Mouse (Mus musculus): Measurements from ENCODE around the gene St5. TPM values are rescaled to one million over a fixed set of nuclear protein-coding genes. Genes with fewer than 3 reads are reported as not detected.

The St5 gene
- polyA plus RNA-seq, 1 experiment from 2014 or later, result 45.7 TPM

DNA sequence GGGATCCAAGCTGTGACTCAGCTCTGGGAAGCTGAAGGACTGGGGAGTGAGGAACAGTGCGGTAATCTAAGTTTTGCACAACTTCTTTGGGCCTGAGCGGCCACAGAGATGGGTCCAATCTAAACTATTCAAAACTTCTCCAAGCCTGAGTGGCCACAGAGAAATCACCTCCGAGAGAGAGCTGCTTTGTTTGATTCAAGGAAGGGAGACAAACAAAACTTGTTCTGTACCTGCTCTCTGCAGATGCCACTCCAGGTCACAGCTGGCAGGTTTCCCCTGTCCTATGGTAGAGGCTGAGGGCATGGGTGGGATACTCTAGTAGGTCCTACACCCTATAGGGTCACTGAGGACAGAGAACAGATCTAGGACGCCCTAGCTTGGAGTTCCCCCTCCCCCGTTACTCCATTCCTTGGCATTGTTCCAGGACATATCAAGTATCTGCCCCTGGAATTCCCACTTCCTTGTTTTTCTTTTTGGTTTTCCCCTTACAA, 89.8 kb downstream of the St5 start:
- DNase-seq (ENCODE audit: low spot score) (peak; percentile 69), ATAC-seq (ENCODE audit: low read depth) (no peak)
- H3K27ac ChIP-seq (replicated peaks; ENCODE audit: low read depth, low read length), result peak overlapping the region; percentile 44; the same call in 1 of the 2 replicates
- WGBS, result 47% methylated on average over 5 of the region's 5 CpGs
- H3K4me1 ChIP-seq (ENCODE audit: control insufficient read depth, insufficient read depth, low read length), result peaks cover 37% of the 10 kb centered on the region
- H3K9me3 ChIP-seq (ENCODE audit: control insufficient read depth, low read length), result no peaks in the 10 kb centered on the region
- H3K4me2 ChIP-seq (ENCODE audit: low read depth, low read length), result peak overlapping the region; percentile 13; the same call in 1 of the 2 replicates
- H3K36me3 ChIP-seq (ENCODE audit: control insufficient read depth, insufficient read depth, low read length), result no peaks in the 10 kb centered on the region
- H3K9ac ChIP-seq (ENCODE audit: low read depth, low read length), result no peak overlapping the region
- H3K27me3 ChIP-seq (replicated peaks; ENCODE audit: control insufficient read depth, insufficient read depth, low read length), result no peaks in the 10 kb centered on the region
- no peak overlapping the region for H3K4me3 ChIP-seq (ENCODE audit: low read depth, low read length)

DNA sequence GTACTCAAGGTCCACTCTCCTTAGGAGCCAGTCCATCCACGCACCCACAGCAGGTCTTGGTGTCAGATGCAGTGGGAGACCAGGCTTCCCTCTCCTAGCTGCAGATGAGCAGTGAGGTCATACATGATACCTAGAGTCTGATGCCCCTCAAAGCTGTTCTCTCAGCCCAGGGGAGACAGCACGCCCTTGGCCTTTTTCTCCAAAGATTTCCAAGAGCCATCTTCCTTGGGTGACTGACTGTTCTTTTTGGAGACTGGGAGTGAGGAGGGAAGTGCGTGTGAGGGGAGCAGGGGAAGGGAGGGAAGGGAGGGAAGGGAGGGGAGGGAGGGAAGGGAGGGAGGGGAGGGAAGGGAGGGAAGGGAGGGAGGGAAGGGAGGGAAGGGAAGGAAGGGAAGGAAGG, 90.4 kb downstream of the St5 start:
- Histone ChIP-seq H3K36me3 (ENCODE audit: control insufficient read depth, insufficient read depth, low read length) (no peaks in the 10 kb centered on the region), H3K4me1 (ENCODE audit: control insufficient read depth, insufficient read depth, low read length) (peaks cover 37% of the 10 kb centered on the region), H3K4me3 (ENCODE audit: low read depth, low read length) (no peak overlapping the region), H3K27ac (replicated peaks; ENCODE audit: low read depth, low read length) (peak overlapping the region; percentile 52), H3K9me3 (ENCODE audit: control insufficient read depth, low read length) (no peaks in the 10 kb centered on the region), H3K9ac (ENCODE audit: low read depth, low read length) (no peak overlapping the region), H3K4me2 (ENCODE audit: low read depth, low read length) (no peak overlapping the region), H3K27me3 (replicated peaks; ENCODE audit: control insufficient read depth, insufficient read depth, low read length) (no peaks in the 10 kb centered on the region)
- WGBS, result 95% methylated on average over 2 of the region's 3 CpGs
- no peak for ATAC-seq (ENCODE audit: low read depth)
- DNase-seq (ENCODE audit: low spot score), result no peak

DNA sequence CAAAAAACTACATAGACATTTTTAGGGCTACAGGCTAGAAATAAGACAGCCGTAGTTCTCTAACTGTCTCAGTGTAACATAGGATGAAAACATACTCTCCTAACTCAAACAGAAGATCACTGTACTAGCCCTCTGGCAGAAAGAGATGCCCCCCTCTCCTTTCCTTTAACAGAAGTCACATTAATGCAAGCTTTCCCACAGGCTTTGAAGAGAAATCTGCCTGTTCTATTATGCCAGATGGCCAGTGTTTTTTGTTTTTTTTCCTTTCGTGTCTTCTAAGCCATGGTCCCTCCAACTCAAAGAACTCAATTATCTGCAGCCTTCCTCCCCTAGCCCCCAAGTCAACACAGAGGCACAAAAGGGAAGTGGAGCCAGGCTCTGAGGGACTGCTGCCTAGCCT, 90.9 kb downstream of the St5 start:
- Histone ChIP-seq H3K4me1 (ENCODE audit: control insufficient read depth, insufficient read depth, low read length) (peaks cover 37% of the 10 kb centered on the region), H3K4me2 (ENCODE audit: low read depth, low read length) (no peak overlapping the region), H3K9me3 (ENCODE audit: control insufficient read depth, low read length) (no peaks in the 10 kb centered on the region), H3K9ac (ENCODE audit: low read depth, low read length) (no peak overlapping the region), H3K36me3 (ENCODE audit: control insufficient read depth, insufficient read depth, low read length) (no peaks in the 10 kb centered on the region), H3K27ac (replicated peaks; ENCODE audit: low read depth, low read length) (peak overlapping the region; percentile 52), H3K27me3 (replicated peaks; ENCODE audit: control insufficient read depth, insufficient read depth, low read length) (no peaks in the 10 kb centered on the region), H3K4me3 (ENCODE audit: low read depth, low read length) (no peak overlapping the region)
- no peak for ATAC-seq (ENCODE audit: low read depth)
- WGBS, result 38% methylated on average over 2 of the region's 2 CpGs
- no peak for DNase-seq (ENCODE audit: low spot score)

DNA sequence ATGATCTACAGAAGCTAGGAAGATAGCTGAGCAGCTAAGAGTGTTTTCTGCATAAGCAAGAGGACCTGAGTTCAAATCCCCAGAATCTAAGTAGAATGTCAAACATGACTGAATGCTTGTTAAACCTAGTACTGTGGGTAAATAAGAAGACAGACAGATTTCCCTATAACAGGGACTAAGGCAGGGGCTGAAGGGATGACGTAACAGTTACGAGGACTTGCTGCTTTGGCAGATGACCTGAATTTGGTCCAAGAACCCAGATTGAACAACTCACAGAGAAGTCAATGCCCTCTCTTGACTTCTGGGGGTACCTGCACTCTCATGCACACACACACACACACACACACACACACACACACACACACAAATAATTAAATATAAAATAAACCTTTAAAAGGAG, 93.1 kb downstream of the St5 start:
- Histone ChIP-seq H3K4me2 (ENCODE audit: low read depth, low read length) (no peak overlapping the region), H3K27ac (replicated peaks; ENCODE audit: low read depth, low read length) (no peak overlapping the region)
- no peak for ATAC-seq (ENCODE audit: low read depth)

GRCm38 (mm10) chr7:109609565-109610345, 93.7 kb downstream of the St5 start:
- Histone ChIP-seq H3K4me3 (ENCODE audit: low read depth, low read length) (no peak overlapping the region), H3K9ac (ENCODE audit: low read depth, low read length) (no peak overlapping the region), H3K9me3 (ENCODE audit: control insufficient read depth, low read length) (no peaks in the 10 kb centered on the region), H3K27me3 (replicated peaks; ENCODE audit: control insufficient read depth, insufficient read depth, low read length) (no peaks in the 10 kb centered on the region), H3K4me2 (ENCODE audit: low read depth, low read length) (no peak overlapping the region), H3K36me3 (ENCODE audit: control insufficient read depth, insufficient read depth, low read length) (no peaks in the 10 kb centered on the region), H3K4me1 (ENCODE audit: control insufficient read depth, insufficient read depth, low read length) (peaks cover 21% of the 10 kb centered on the region), H3K27ac (replicated peaks; ENCODE audit: low read depth, low read length) (no peak overlapping the region)
- WGBS, result 39% methylated on average over 6 of the region's 6 CpGs
- ATAC-seq (ENCODE audit: low read depth) (no peak), DNase-seq (ENCODE audit: low spot score) (peak; percentile 76)

More for the DNA sequence above, 93.1 kb downstream of the St5 start:
- no peaks in the 10 kb centered on the region for H3K36me3 ChIP-seq (ENCODE audit: control insufficient read depth, insufficient read depth, low read length)
- H3K27me3 ChIP-seq (replicated peaks; ENCODE audit: control insufficient read depth, insufficient read depth, low read length), result no peaks in the 10 kb centered on the region
- 77% methylated on average over 2 of the region's 2 CpGs for WGBS
- H3K4me1 ChIP-seq (ENCODE audit: control insufficient read depth, insufficient read depth, low read length), result peaks cover 27% of the 10 kb centered on the region
- H3K4me3 ChIP-seq (ENCODE audit: low read depth, low read length), result no peak overlapping the region
- no peaks in the 10 kb centered on the region for H3K9me3 ChIP-seq (ENCODE audit: control insufficient read depth, low read length)
- no peak for DNase-seq (ENCODE audit: low spot score)
- no peak overlapping the region for H3K9ac ChIP-seq (ENCODE audit: low read depth, low read length)

GRCm38 (mm10) chr7:109608831-109609230, 94.6 kb downstream of the St5 start:
- ATAC-seq (ENCODE audit: low read depth) (no peak), DNase-seq (ENCODE audit: low spot score) (no peak)
- Histone ChIP-seq H3K9me3 (ENCODE audit: control insufficient read depth, low read length) (no peaks in the 10 kb centered on the region), H3K27ac (replicated peaks; ENCODE audit: low read depth, low read length) (no peak overlapping the region), H3K27me3 (replicated peaks; ENCODE audit: control insufficient read depth, insufficient read depth, low read length) (no peaks in the 10 kb centered on the region), H3K9ac (ENCODE audit: low read depth, low read length) (no peak overlapping the region), H3K4me2 (ENCODE audit: low read depth, low read length) (no peak overlapping the region), H3K36me3 (ENCODE audit: control insufficient read depth, insufficient read depth, low read length) (no peaks in the 10 kb centered on the region), H3K4me1 (ENCODE audit: control insufficient read depth, insufficient read depth, low read length) (peaks cover 12% of the 10 kb centered on the region), H3K4me3 (ENCODE audit: low read depth, low read length) (no peak overlapping the region)
- WGBS, result 94% methylated on average over 6 of the region's 6 CpGs

- no peak for DNase-seq (ENCODE audit: low spot score)
- H3K4me2 ChIP-seq (ENCODE audit: low read depth, low read length), result no peak overlapping the region
- H3K36me3 ChIP-seq (ENCODE audit: control insufficient read depth, insufficient read depth, low read length), result no peaks in the 10 kb centered on the region
- H3K9ac ChIP-seq (ENCODE audit: low read depth, low read length), result no peak overlapping the region
- no peak overlapping the region for H3K27ac ChIP-seq (replicated peaks; ENCODE audit: low read depth, low read length)
- no peaks in the 10 kb centered on the region for H3K9me3 ChIP-seq (ENCODE audit: control insufficient read depth, low read length)
- H3K4me3 ChIP-seq (ENCODE audit: low read depth, low read length), result no peak overlapping the region
- no peaks in the 10 kb centered on the region for H3K27me3 ChIP-seq (replicated peaks; ENCODE audit: control insufficient read depth, insufficient read depth, low read length)
- ATAC-seq (ENCODE audit: low read depth), result no peak
- H3K4me1 ChIP-seq (ENCODE audit: control insufficient read depth, insufficient read depth, low read length), result peaks cover 3% of the 10 kb centered on the region; the same call in 1 of the 2 replicates
- 64% methylated on average over 7 of the region's 7 CpGs for whole genome bisulfite sequencing
Observed at GRCm38 (mm10) chr7:109606994-109607610, 96.3 kb downstream of the St5 start.

GRCm38 (mm10) chr7:109602562-109602961, 100.8 kb downstream of the St5 start:
- ATAC-seq (ENCODE audit: low read depth) (peak; percentile 68; the same call in 1 of the 2 replicates), DNase-seq (ENCODE audit: low spot score) (no peak)
- 55% methylated on average over 5 of the region's 5 CpGs for WGBS
- H3K9me3 ChIP-seq (ENCODE audit: control insufficient read depth, low read length), result no peaks in the 10 kb centered on the region
- no peaks in the 10 kb centered on the region for H3K36me3 ChIP-seq (ENCODE audit: control insufficient read depth, insufficient read depth, low read length)
- no peak overlapping the region for H3K9ac ChIP-seq (ENCODE audit: low read depth, low read length)
- no peak overlapping the region for H3K27ac ChIP-seq (replicated peaks; ENCODE audit: low read depth, low read length)
- peaks cover 8% of the 10 kb centered on the region; the same call in 1 of the 2 replicates for H3K4me1 ChIP-seq (ENCODE audit: control insufficient read depth, insufficient read depth, low read length)
- no peak overlapping the region for H3K4me2 ChIP-seq (ENCODE audit: low read depth, low read length)
- no peaks in the 10 kb centered on the region for H3K27me3 ChIP-seq (replicated peaks; ENCODE audit: control insufficient read depth, insufficient read depth, low read length)
- no peak overlapping the region for H3K4me3 ChIP-seq (ENCODE audit: low read depth, low read length)

Data from embryonic facial prominence, embryonic 14.5 days (tissue).